Mouse (Mus musculus): ENCODE measurements around the gene Pip5kl1. TPM values are rescaled to one million over a fixed set of nuclear protein-coding genes. Genes with fewer than 3 reads are reported as not detected.

Pip5kl1 gene
- total and polyA plus RNA-seq, 2 experiments = not detected

- Histone ChIP-seq H3K27me3 (ENCODE audit: control insufficient read depth, insufficient read depth, low read length) (no peaks in the 10 kb centered on the region), H3K36me3 (ENCODE audit: control insufficient read depth, insufficient read depth, low read length) (no peaks in the 10 kb centered on the region), H3K4me1 (ENCODE audit: control insufficient read depth, insufficient read depth, low read length) (no peaks in the 10 kb centered on the region), H3K9ac (ENCODE audit: low read depth, low read length) (no peak overlapping the region), H3K79me2 (ENCODE audit: control insufficient read depth, insufficient read depth, low read length) (no peaks in the 10 kb centered on the region), H3K4me3 (ENCODE audit: insufficient read depth, low read depth, low read length) (no peak overlapping the region), H3K27ac (replicated peaks; ENCODE audit: insufficient read depth, low read depth, low read length) (no peak overlapping the region)
- TF ChIP-seq POLR2A (IDR thresholded peaks at IDR 0.05; ENCODE audit: extremely low read depth, insufficient read depth, low read length) (no peak), CTCF (IDR thresholded peaks at IDR 0.05; ENCODE audit: low read depth, low read length) (no peak)
- DNase-seq (ENCODE audit: extremely low read depth, low read depth, low spot score) = no peak
- WGBS = 88% methylated on average over 20 of the region's 20 CpGs
Observed at GRCm38 (mm10) chr2:32627266-32628043, 52.9 kb downstream of the Pip5kl1 start.

GRCm38 (mm10) chr2:32628044-32628550 lies 53.5 kb downstream of the Pip5kl1 start:
- Histone ChIP-seq H3K4me3 (ENCODE audit: insufficient read depth, low read depth, low read length) (no peak overlapping the region), H3K36me3 (ENCODE audit: control insufficient read depth, insufficient read depth, low read length) (no peaks in the 10 kb centered on the region), H3K9ac (ENCODE audit: low read depth, low read length) (no peak overlapping the region), H3K4me1 (ENCODE audit: control insufficient read depth, insufficient read depth, low read length) (no peaks in the 10 kb centered on the region), H3K27me3 (ENCODE audit: control insufficient read depth, insufficient read depth, low read length) (no peaks in the 10 kb centered on the region), H3K27ac (replicated peaks; ENCODE audit: insufficient read depth, low read depth, low read length) (no peak overlapping the region), H3K79me2 (ENCODE audit: control insufficient read depth, insufficient read depth, low read length) (no peaks in the 10 kb centered on the region)
- TF ChIP-seq CTCF (IDR thresholded peaks at IDR 0.05; ENCODE audit: low read depth, low read length) (no peak), POLR2A (IDR thresholded peaks at IDR 0.05; ENCODE audit: extremely low read depth, insufficient read depth, low read length) (no peak)
- no peak for DNase-seq (ENCODE audit: extremely low read depth, low read depth, low spot score)
- WGBS = 91% methylated on average over 4 of the region's 4 CpGs

GRCm38 (mm10) chr2:32628729-32629128 lies 54.1 kb downstream of the Pip5kl1 start:
- H3K4me3 ChIP-seq (ENCODE audit: insufficient read depth, low read depth, low read length) = no peak overlapping the region
- no peaks in the 10 kb centered on the region for H3K36me3 ChIP-seq (ENCODE audit: control insufficient read depth, insufficient read depth, low read length)
- H3K27ac ChIP-seq (replicated peaks; ENCODE audit: insufficient read depth, low read depth, low read length) = no peak overlapping the region
- TF ChIP-seq CTCF (IDR thresholded peaks at IDR 0.05; ENCODE audit: low read depth, low read length) = no peak
- no peak for TF ChIP-seq POLR2A (IDR thresholded peaks at IDR 0.05; ENCODE audit: extremely low read depth, insufficient read depth, low read length)
- H3K27me3 ChIP-seq (ENCODE audit: control insufficient read depth, insufficient read depth, low read length) = no peaks in the 10 kb centered on the region
- DNase-seq (ENCODE audit: extremely low read depth, low read depth, low spot score) = no peak
- H3K9ac ChIP-seq (ENCODE audit: low read depth, low read length) = no peak overlapping the region
- no peaks in the 10 kb centered on the region for H3K4me1 ChIP-seq (ENCODE audit: control insufficient read depth, insufficient read depth, low read length)
- 80% methylated on average over 5 of the region's 5 CpGs for WGBS
- H3K79me2 ChIP-seq (ENCODE audit: control insufficient read depth, insufficient read depth, low read length) = no peaks in the 10 kb centered on the region

DNA sequence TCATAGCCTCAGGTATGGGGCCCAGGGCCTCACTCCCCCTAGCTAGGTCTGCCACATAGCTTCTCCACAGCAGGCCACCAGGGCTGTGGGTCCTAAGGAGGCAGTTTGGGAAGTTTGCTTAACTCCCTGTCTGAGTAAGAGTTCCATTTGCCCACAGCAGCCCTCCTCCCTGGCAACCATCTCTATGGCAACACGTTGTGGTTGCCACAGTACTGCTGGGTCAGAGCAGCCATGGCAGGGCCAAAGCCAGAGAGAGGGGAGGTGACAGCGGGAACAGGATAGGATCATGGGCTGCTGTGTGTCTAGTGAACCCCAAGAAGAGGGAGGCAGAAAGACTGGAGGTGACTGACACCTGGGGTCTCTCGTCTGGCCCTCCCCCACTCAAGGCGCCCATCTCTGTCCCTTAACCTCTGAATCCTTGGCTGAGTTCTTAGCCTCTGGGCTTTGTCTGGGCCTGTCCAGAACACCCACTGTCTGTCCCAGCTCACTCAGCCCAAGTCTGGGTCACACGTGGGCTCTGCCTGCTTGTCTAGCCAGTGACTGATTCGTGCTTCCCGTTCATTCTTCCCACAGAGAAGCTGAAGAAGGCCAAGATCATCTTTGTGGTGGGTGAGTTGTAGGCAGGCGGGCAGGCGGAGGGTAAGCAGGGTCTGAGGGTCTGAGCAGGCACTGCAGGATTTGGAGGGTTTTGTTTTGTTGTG lies 54.8 kb downstream of the Pip5kl1 start:
- no peaks in the 10 kb centered on the region for H3K79me2 ChIP-seq (ENCODE audit: control insufficient read depth, insufficient read depth, low read length)
- H3K4me1 ChIP-seq (ENCODE audit: control insufficient read depth, insufficient read depth, low read length) = no peaks in the 10 kb centered on the region
- H3K27me3 ChIP-seq (ENCODE audit: control insufficient read depth, insufficient read depth, low read length) = no peaks in the 10 kb centered on the region
- no peaks in the 10 kb centered on the region for H3K36me3 ChIP-seq (ENCODE audit: control insufficient read depth, insufficient read depth, low read length)
- H3K27ac ChIP-seq (replicated peaks; ENCODE audit: insufficient read depth, low read depth, low read length) = no peak overlapping the region
- TF ChIP-seq CTCF (IDR thresholded peaks at IDR 0.05; ENCODE audit: low read depth, low read length) = no peak
- TF ChIP-seq POLR2A (IDR thresholded peaks at IDR 0.05; ENCODE audit: extremely low read depth, insufficient read depth, low read length) = no peak
- H3K4me3 ChIP-seq (ENCODE audit: insufficient read depth, low read depth, low read length) = no peak overlapping the region
- WGBS = 71% methylated on average over 9 of the region's 9 CpGs
- H3K9ac ChIP-seq (ENCODE audit: low read depth, low read length) = no peak overlapping the region
- no peak for DNase-seq (ENCODE audit: extremely low read depth, low read depth, low spot score)

- H3K79me2 ChIP-seq (ENCODE audit: control insufficient read depth, insufficient read depth, low read length) = no peaks in the 10 kb centered on the region
- H3K4me1 ChIP-seq (ENCODE audit: control insufficient read depth, insufficient read depth, low read length) = no peaks in the 10 kb centered on the region; the same call in 1 of the 2 replicates
- H3K27me3 ChIP-seq (ENCODE audit: control insufficient read depth, insufficient read depth, low read length) = no peaks in the 10 kb centered on the region
- H3K4me3 ChIP-seq (ENCODE audit: insufficient read depth, low read depth, low read length) = no peak overlapping the region
- WGBS = 79% methylated on average over 9 of the region's 9 CpGs
- no peak overlapping the region for H3K9ac ChIP-seq (ENCODE audit: low read depth, low read length)
- no peak overlapping the region for H3K27ac ChIP-seq (replicated peaks; ENCODE audit: insufficient read depth, low read depth, low read length)
- no peaks in the 10 kb centered on the region for H3K36me3 ChIP-seq (ENCODE audit: control insufficient read depth, insufficient read depth, low read length)
- TF ChIP-seq CTCF (IDR thresholded peaks at IDR 0.05; ENCODE audit: low read depth, low read length) (no peak), POLR2A (IDR thresholded peaks at IDR 0.05; ENCODE audit: extremely low read depth, insufficient read depth, low read length) (no peak)
- DNase-seq (ENCODE audit: extremely low read depth, low read depth, low spot score) = no peak
Observed at GRCm38 (mm10) chr2:32630036-32630435, 55.4 kb downstream of the Pip5kl1 start.
